Mouse (Mus musculus): ENCODE data around the gene Zfp652. TPM values are rescaled to one million over a fixed set of nuclear protein-coding genes. Genes with fewer than 3 reads are reported as not detected.

Zfp652 gene
- total and polyA plus RNA-seq, 2 experiments from 2014 or later: 12.6 to 25.3 TPM

DNA sequence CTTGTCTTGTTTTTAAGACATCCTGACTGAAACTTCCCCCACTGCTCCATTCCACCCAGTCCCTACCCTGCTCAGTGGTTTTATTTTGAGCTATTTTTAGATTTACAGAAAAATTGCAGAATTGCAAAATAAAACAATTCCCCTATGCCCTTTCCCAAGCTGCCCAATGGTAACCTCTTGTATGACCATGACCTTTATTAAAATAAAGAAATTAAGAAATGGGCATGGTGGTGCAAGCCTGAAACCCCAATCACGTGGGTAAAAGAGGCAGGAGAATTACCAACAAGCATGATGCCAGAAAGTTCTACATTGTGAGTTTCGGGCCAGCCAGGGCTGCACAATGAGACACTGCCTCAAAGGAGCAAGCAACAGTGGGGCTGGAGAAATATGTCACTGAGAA lies 138.4 kb downstream of the Zfp652 start:
- H3K36me3 ChIP-seq (ENCODE audit: insufficient read depth, low read length): no peaks in the 10 kb centered on the region
- H3K4me3 ChIP-seq (ENCODE audit: low read depth, low read length): no peak overlapping the region
- DNase-seq (ENCODE audit: low spot score) (no peak), ATAC-seq (ENCODE audit: low FRiP score) (no peak)
- H3K9ac ChIP-seq (replicated peaks; ENCODE audit: low read length, poor library complexity, severe bottlenecking): no peak overlapping the region
- no peaks in the 10 kb centered on the region for H3K9me3 ChIP-seq (ENCODE audit: low read length)
- H3K4me1 ChIP-seq (ENCODE audit: insufficient read depth, low read length): no peaks in the 10 kb centered on the region
- 73% methylated on average over 2 of the region's 2 CpGs for WGBS
- no peak for TF ChIP-seq CTCF (IDR thresholded peaks at IDR 0.05)
- no peak overlapping the region for H3K4me2 ChIP-seq (ENCODE audit: low read depth, low read length, poor library complexity, severe bottlenecking)
- no peak overlapping the region for H3K27ac ChIP-seq (ENCODE audit: low read depth, low read length)
- no peaks in the 10 kb centered on the region; the same call in none of the 2 replicates for H3K27me3 ChIP-seq (ENCODE audit: insufficient read depth, low read length)

DNA sequence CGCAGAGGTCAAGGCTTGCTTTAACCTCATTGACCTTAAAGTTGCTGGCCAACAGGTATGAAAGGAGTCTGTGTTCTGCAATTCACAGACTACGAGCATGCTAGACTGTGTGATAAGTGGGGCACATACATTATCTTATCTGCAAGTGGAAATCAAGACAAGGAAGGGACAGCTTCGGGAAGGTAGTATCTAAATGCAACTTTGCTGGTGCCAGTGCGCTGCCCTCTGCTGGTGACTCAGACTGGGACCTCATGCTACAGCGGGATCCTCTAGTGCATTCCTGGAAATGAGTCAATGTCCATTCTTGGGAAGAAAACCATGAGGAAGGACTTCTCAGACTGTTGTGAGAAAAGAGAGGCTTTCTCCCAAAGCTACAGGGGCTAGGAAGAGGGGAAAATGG lies 141.2 kb downstream of the Zfp652 start:
- WGBS: 60% methylated on average over 5 of the region's 5 CpGs
- H3K4me2 ChIP-seq (ENCODE audit: low read depth, low read length, poor library complexity, severe bottlenecking): no peak overlapping the region
- DNase-seq (ENCODE audit: low spot score): no peak

DNA sequence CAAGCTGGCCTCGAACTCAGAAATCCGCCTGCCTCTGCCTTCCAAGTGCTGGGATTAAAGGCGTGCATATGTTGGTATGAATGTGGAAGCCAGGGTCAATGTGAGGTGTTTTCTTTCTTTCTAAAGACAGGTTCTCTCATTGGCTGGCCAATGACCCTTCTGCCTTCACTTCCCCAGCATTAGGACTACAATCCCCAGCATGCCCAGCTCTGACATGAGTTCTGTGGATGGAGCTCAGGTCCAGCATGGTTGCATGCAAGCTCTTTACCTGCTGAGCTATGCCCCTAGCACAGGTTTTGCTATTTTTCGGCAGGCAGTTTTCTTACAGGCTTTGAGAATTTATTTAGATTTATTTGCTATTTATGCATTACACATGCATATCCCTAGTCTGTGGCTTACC lies 144.8 kb downstream of the Zfp652 start:
- H3K4me1 ChIP-seq (ENCODE audit: insufficient read depth, low read length): no peaks in the 10 kb centered on the region
- no peak overlapping the region for H3K4me3 ChIP-seq (ENCODE audit: low read depth, low read length)
- DNase-seq (ENCODE audit: low spot score): peak; percentile 52
- no peak for TF ChIP-seq CTCF (IDR thresholded peaks at IDR 0.05)
- 74% methylated on average over 4 of the region's 4 CpGs for WGBS
- peak overlapping the region; percentile 65; the same call in 1 of the 2 replicates for H3K4me2 ChIP-seq (ENCODE audit: low read depth, low read length, poor library complexity, severe bottlenecking)
- H3K36me3 ChIP-seq (ENCODE audit: insufficient read depth, low read length): no peaks in the 10 kb centered on the region
- no peak overlapping the region for H3K9ac ChIP-seq (replicated peaks; ENCODE audit: low read length, poor library complexity, severe bottlenecking)
- H3K27ac ChIP-seq (ENCODE audit: low read depth, low read length): no peak overlapping the region
- no peaks in the 10 kb centered on the region for H3K9me3 ChIP-seq (ENCODE audit: low read length)
- no peak for ATAC-seq (ENCODE audit: low FRiP score)
- no peaks in the 10 kb centered on the region; the same call in 1 of the 2 replicates for H3K27me3 ChIP-seq (ENCODE audit: insufficient read depth, low read length)

More for the DNA sequence above, 141.2 kb downstream of the Zfp652 start:
- peak; percentile 68 for TF ChIP-seq CTCF (IDR thresholded peaks at IDR 0.05)
- no peaks in the 10 kb centered on the region for H3K9me3 ChIP-seq (ENCODE audit: low read length)
- no peak overlapping the region for H3K27ac ChIP-seq (ENCODE audit: low read depth, low read length)
- H3K9ac ChIP-seq (replicated peaks; ENCODE audit: low read length, poor library complexity, severe bottlenecking): no peak overlapping the region
- H3K27me3 ChIP-seq (ENCODE audit: insufficient read depth, low read length): no peaks in the 10 kb centered on the region; the same call in none of the 2 replicates
- no peak for ATAC-seq (ENCODE audit: low FRiP score)
- H3K36me3 ChIP-seq (ENCODE audit: insufficient read depth, low read length): no peaks in the 10 kb centered on the region
- H3K4me3 ChIP-seq (ENCODE audit: low read depth, low read length): no peak overlapping the region
- H3K4me1 ChIP-seq (ENCODE audit: insufficient read depth, low read length): no peaks in the 10 kb centered on the region

DNA sequence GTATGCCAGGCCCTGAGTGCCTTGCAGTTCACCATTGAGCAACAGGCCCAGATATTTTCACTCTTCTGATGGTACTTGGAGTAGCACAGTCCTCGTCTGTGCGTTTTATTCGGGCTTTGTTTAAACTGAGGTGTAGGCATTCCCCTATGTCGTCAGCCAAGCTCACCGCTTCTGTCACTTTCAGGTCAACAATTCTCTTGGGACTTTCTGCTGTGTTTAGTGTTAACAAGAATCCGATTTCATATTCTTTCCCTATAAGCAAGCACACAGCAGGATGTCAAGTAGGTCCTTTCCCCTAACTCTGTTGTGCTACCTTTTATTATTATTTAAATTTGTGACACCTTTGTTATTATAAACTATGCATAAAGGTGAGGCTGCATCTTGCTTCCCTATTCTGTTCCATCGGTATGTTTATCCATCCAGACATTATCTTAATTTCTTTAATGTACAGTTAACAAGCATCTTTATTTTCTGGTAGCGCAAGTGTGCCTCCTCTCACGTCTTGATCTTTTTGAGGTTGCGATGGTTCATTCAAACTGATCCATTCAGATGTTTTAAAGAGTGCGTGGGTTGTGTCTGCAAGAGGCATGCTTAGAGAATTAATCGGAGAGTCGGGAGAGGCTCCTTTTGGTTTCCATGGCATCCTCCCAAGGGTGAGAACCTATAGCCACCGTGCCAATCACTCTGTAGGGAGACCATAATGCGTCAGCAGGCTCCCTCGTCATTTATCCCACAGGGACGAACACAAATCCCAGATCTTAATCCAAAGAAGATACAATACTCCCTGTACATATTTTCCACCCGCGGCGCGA lies 145.4 kb downstream of the Zfp652 start:
- no peaks in the 10 kb centered on the region for H3K36me3 ChIP-seq (ENCODE audit: insufficient read depth, low read length)
- ATAC-seq (ENCODE audit: low FRiP score) (no peak), DNase-seq (ENCODE audit: low spot score) (peak; percentile 71)
- no peak for TF ChIP-seq CTCF (IDR thresholded peaks at IDR 0.05)
- WGBS: 12% methylated on average over 21 of the region's 21 CpGs
- H3K27ac ChIP-seq (ENCODE audit: low read depth, low read length): peak overlapping the region; percentile 77
- H3K4me1 ChIP-seq (ENCODE audit: insufficient read depth, low read length): no peaks in the 10 kb centered on the region
- H3K27me3 ChIP-seq (ENCODE audit: insufficient read depth, low read length): no peaks in the 10 kb centered on the region
- peak overlapping the region; percentile 57 for H3K4me3 ChIP-seq (ENCODE audit: low read depth, low read length)
- H3K9me3 ChIP-seq (ENCODE audit: low read length): no peaks in the 10 kb centered on the region
- peak overlapping the region; percentile 65 for H3K4me2 ChIP-seq (ENCODE audit: low read depth, low read length, poor library complexity, severe bottlenecking)
- peak overlapping the region; percentile 54 for H3K9ac ChIP-seq (replicated peaks; ENCODE audit: low read length, poor library complexity, severe bottlenecking)

DNA sequence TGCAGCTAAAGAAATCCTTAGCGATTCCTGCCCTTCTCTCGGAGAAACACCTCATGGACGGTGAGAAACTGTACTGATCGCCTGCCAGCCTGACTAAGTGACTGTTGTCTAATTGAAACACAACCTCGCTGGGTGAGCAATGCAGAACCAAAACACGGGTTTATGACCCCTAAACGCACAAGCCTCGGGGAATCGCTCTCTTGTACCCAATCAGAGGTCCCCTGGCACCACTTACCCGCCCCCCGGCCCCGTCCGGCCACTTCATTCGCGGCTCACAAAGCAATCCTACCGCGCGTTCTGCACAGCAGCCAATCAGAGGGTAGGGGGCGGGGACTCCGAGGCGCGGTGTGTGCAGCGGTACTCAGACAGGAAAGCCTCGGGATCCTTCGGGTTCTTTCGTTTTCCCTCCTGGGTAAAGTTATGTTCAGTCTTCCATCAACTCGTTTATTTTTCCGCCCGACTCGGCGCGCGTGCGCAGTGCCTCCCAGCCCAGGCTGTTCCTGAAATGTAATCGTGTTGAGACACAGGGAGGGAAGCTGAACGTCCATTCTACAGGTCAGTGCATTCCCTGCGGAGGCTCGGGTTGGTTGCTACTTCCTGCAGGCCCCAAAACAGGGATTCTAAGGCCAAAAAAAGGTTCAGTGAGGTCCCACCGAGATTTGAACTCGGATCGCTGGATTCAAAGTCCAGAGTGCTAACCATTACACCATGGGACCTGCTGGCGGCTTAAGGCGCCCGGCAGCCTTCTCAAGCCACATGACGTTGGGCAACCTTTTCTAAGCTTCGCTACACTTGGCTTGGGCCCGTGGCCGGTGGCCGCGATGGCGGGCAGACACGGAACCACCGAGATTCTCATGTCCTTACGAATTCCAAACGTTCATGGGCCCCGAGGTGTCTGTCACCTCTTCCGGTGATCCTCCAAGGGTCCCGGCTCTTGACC lies 146.3 kb downstream of the Zfp652 start:
- Histone ChIP-seq H3K36me3 (ENCODE audit: insufficient read depth, low read length) (no peaks in the 10 kb centered on the region), H3K4me3 (ENCODE audit: low read depth, low read length) (peak overlapping the region; percentile 57), H3K27ac (ENCODE audit: low read depth, low read length) (peak overlapping the region; percentile 77), H3K4me2 (ENCODE audit: low read depth, low read length, poor library complexity, severe bottlenecking) (peak overlapping the region; percentile 65), H3K27me3 (ENCODE audit: insufficient read depth, low read length) (no peaks in the 10 kb centered on the region), H3K9ac (replicated peaks; ENCODE audit: low read length, poor library complexity, severe bottlenecking) (peak overlapping the region; percentile 54), H3K4me1 (ENCODE audit: insufficient read depth, low read length) (no peaks in the 10 kb centered on the region), H3K9me3 (ENCODE audit: low read length) (no peaks in the 10 kb centered on the region)
- TF ChIP-seq CTCF (IDR thresholded peaks at IDR 0.05): no peak
- ATAC-seq (ENCODE audit: low FRiP score): peak; percentile 99
- DNase-seq (ENCODE audit: low spot score): peak; percentile 99
- under 1% methylated on average over 58 of the region's 58 CpGs for WGBS

Measured in midbrain, postnatal 0 days (tissue).